Comparison of ENCODE assay signal across 8 mouse cellular contexts in the genomic region with DNA sequence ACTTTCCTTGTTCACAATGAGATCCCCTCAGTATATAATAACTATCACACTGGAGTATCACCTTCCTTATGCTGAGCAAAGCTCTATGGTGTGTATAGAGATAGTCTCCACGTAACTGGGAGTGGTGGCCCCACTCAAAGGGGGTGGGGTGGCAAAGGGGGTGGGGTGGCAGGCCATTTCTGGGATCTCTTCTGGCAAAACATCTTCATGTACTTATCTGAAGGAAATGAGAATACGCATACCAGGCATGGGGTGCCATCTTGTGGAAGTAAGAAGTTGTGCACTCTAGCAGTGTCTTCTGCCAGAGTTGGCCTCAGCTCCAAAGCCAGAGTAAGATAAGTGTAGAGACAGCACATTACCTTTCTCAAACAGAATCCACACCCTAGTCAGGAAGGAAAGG.
DNase-seq lines count a peak whose midpoint lies in the region; ATAC-seq and TF ChIP-seq lines count a peak whose summit lies in the region.

No protein-coding gene starts in this region.

- no peaks in the 10 kb centered on the region for H3K36me3 ChIP-seq in heart, embryonic 11.5 days (ENCODE audit: control insufficient read depth, insufficient read depth, low read length)
- no peaks in the 10 kb centered on the region for H3K36me3 ChIP-seq in forebrain, embryonic 15.5 days
- no peaks in the 10 kb centered on the region for H3K36me3 ChIP-seq in midbrain, embryonic 14.5 days (ENCODE audit: control insufficient read depth, insufficient read depth, low read length)

- no peak overlapping the region for H3K27ac ChIP-seq in heart, embryonic 11.5 days (ENCODE audit: low read depth, low read length)
- no peak overlapping the region for H3K27ac ChIP-seq in forebrain, embryonic 15.5 days (replicated peaks)
- H3K27ac ChIP-seq in layer of hippocampus, adult 2 months = no peak overlapping the region
- H3K27ac ChIP-seq in midbrain, embryonic 14.5 days (replicated peaks; ENCODE audit: low read depth, low read length) = no peak overlapping the region

- peak; percentile 4 for DNase-seq in heart, adult 8-10 months (ENCODE audit: low spot score)
- peak; percentile 59 for DNase-seq in CD4-positive, CD25-positive, alpha-beta regulatory T cell, adult 2 months (ENCODE audit: low read depth, low spot score)
- DNase-seq in brain, embryonic 18.5 days (ENCODE audit: low read depth, low spot score) = peak; percentile 12
- DNase-seq in layer of hippocampus, adult 2 months (ENCODE audit: low spot score in 2 of 2) = peak; percentile 17 to 25
- DNase-seq in midbrain, embryonic 14.5 days = peak; percentile 76
- DNase-seq in yolk sac, embryonic 10.5 days (ENCODE audit: low spot score) = peak; percentile 1

- H3K4me2 ChIP-seq in heart, embryonic 11.5 days = no peak overlapping the region
- no peak overlapping the region for H3K4me2 ChIP-seq in forebrain, embryonic 15.5 days (replicated peaks)
- H3K4me2 ChIP-seq in midbrain, embryonic 14.5 days (ENCODE audit: low read length) = no peak overlapping the region

- no peaks in the 10 kb centered on the region for H3K9me3 ChIP-seq in heart, embryonic 11.5 days (replicated peaks; ENCODE audit: control insufficient read depth, low read length)
- H3K9me3 ChIP-seq in forebrain, embryonic 15.5 days = no peaks in the 10 kb centered on the region
- no peaks in the 10 kb centered on the region for H3K9me3 ChIP-seq in midbrain, embryonic 14.5 days (ENCODE audit: control insufficient read depth, low read length)

- H3K4me3 ChIP-seq in heart, embryonic 11.5 days (ENCODE audit: low read depth, low read length) = no peak overlapping the region
- H3K4me3 ChIP-seq in forebrain, embryonic 15.5 days = no peak overlapping the region
- no peak overlapping the region for H3K4me3 ChIP-seq in layer of hippocampus, adult 2 months
- H3K4me3 ChIP-seq in midbrain, embryonic 14.5 days (replicated peaks; ENCODE audit: low read depth, low read length) = no peak overlapping the region

- WGBS in heart, embryonic 11.5 days (ENCODE audit: insufficient replicate concordance) = 19% methylated on average over 2 of the region's 2 CpGs
- 28% methylated on average over 2 of the region's 2 CpGs for WGBS in forebrain, embryonic 15.5 days
- 25% methylated on average over 2 of the region's 2 CpGs for WGBS in midbrain, embryonic 14.5 days

- no peaks in the 10 kb centered on the region for H3K27me3 ChIP-seq in heart, embryonic 11.5 days (ENCODE audit: control insufficient read depth, insufficient read depth, low read length)
- no peaks in the 10 kb centered on the region for H3K27me3 ChIP-seq in forebrain, embryonic 15.5 days
- H3K27me3 ChIP-seq in midbrain, embryonic 14.5 days (ENCODE audit: control insufficient read depth, insufficient read depth, low read length) = no peaks in the 10 kb centered on the region

- peak; percentile 88 for TF ChIP-seq CTCF in layer of hippocampus, adult 2 months (conservative IDR thresholded peaks at IDR 0.05)

- H3K4me1 ChIP-seq in heart, embryonic 11.5 days (ENCODE audit: control insufficient read depth, insufficient read depth, low read length) = no peaks in the 10 kb centered on the region
- H3K4me1 ChIP-seq in forebrain, embryonic 15.5 days = no peaks in the 10 kb centered on the region
- no peaks in the 10 kb centered on the region for H3K4me1 ChIP-seq in midbrain, embryonic 14.5 days (ENCODE audit: control insufficient read depth, insufficient read depth, low read length)

- ATAC-seq in heart, embryonic 11.5 days (replicated peaks; ENCODE audit: insufficient number of reproducible peaks, low FRiP score, low TSS enrichment) = no peak
- ATAC-seq in forebrain, embryonic 15.5 days (replicated peaks) = peak; percentile 60; the same call in 1 of the 2 replicates
- 0 out of 2 replicates have a peak, but pooled peaks have one; percentile 31 for ATAC-seq in midbrain, embryonic 14.5 days (ENCODE audit: low FRiP score, low TSS enrichment)

- H3K9ac ChIP-seq in heart, embryonic 11.5 days (ENCODE audit: low read depth, low read length) = no peak overlapping the region
- no peak overlapping the region for H3K9ac ChIP-seq in forebrain, embryonic 15.5 days (replicated peaks)
- no peak overlapping the region for H3K9ac ChIP-seq in midbrain, embryonic 14.5 days (replicated peaks; ENCODE audit: low read length)

Comparison
In these comparisons a context has a peak if more than half of its experiments do, and no peak if none do; other contexts are left out.
1. DNase-seq: peak in every context shown above with its lines; median percentile 76 in midbrain, embryonic 14.5 days; 59 in CD4-positive, CD25-positive, alpha-beta regulatory T cell, adult 2 months; 21 in layer of hippocampus, adult 2 months; 12 in brain, embryonic 18.5 days; 4 in heart, adult 8-10 months; 1 in yolk sac, embryonic 10.5 days.